Mouse (Mus musculus) heart, adult 2 months (tissue): ENCODE data around the gene Pdxdc1.

Experiments used
- CTCF ChIP-seq: fragments of 200-600 bp; IDR thresholded peaks from 2 replicates; pipeline ENCODE4 v1.8.1; 2022; ENCODE audit warnings: antibody characterized with exemption, mild to moderate bottlenecking, moderate library complexity
- POLR2A ChIP-seq: fragments of 200-500 bp; IDR thresholded peaks from 2 replicates; pipeline ENCODE4 v1.6.1; 2011; ENCODE audit warnings: mild to moderate bottlenecking, low read depth, low read length, control low read depth; ENCODE audit not compliant: insufficient read depth

- TF ChIP-seq CTCF (no peak), POLR2A (no peak)
Observed at GRCm38 (mm10) chr16:13813200-13813599, 89.7 kb downstream of the Pdxdc1 start.
